Mouse (Mus musculus): ENCODE data around the gene Taok1.

Gene Taok1

DNA sequence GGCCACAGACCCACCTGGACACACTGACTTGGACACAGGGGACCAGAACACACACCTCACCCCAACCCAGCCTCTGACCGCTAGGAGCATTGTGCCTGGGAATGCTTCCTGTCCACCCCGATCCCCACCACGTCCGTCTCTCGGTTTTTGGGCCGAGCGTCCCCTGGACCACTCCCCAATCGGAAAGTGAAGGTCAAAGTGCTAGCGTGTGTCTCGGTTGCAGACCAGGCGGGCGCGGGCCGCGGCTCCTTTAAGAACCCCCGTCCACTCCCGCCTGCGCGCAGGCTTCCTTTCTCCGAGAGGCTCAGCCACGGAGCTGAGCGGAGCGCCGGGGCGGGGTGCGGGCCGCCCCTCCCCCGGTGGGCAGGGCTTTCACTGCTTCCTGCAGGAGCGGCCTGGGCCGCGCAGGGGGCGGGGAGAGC, 114.7 kb downstream of the Taok1 start:
- no peak for DNase-seq (ENCODE audit: extremely low read depth, low read depth, low spot score)

GRCm38 (mm10) chr11:77492311-77492871, 115.2 kb downstream of the Taok1 start:
- no peak for DNase-seq (ENCODE audit: extremely low read depth, low read depth, low spot score)

GRCm38 (mm10) chr11:77491502-77492291, 115.9 kb downstream of the Taok1 start:
- DNase-seq (ENCODE audit: extremely low read depth, low read depth, low spot score), result no peak

- no peak for DNase-seq (ENCODE audit: extremely low read depth, low read depth, low spot score)
Observed at GRCm38 (mm10) chr11:77491123-77491501, 116.5 kb downstream of the Taok1 start.

- DNase-seq (ENCODE audit: extremely low read depth, low read depth, low spot score), result no peak
Observed at GRCm38 (mm10) chr11:77490451-77490850, 117.2 kb downstream of the Taok1 start.

DNA sequence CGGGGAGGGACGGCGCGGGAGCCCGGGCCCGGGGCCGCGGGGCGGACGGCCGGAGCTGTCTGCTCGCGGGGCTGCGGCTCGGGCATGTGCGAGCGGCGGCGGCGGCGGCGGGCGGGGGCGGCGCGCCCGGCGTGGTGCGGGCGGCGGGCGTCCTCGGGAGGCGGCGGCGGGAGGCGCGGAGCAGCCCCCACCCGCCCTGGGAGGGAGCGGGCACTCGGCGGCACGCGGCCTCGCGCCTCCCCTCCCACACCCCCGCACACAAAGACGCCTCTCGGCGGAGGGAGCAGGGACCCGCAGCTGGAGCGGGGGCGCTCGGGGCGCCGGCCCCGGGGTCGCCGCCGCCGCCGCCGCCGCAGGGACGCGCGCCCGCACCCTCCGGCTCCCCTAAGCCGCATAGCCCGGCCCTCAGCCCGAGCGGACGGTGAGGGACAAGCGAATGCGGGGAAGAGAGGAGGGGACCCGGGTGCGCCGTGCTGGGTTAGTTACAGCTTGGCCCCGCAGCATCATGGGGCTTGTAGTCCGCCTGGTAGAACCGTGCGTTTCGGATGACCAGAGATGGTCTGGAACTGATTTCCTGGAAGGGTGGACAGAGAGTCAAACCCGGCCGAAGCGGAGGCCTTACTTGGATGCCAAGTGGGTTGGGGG, 117.9 kb downstream of the Taok1 start, which contains the start of gene Ankrd13b:
Gene Ankrd13b (minus strand): TSS at position 88 of the 645 bp plus-strand sequence.
- no peak for DNase-seq (ENCODE audit: extremely low read depth, low read depth, low spot score)

GRCm38 (mm10) chr11:77488771-77489581, 118.6 kb downstream of the Taok1 start:
- no peak for DNase-seq (ENCODE audit: extremely low read depth, low read depth, low spot score)

DNA sequence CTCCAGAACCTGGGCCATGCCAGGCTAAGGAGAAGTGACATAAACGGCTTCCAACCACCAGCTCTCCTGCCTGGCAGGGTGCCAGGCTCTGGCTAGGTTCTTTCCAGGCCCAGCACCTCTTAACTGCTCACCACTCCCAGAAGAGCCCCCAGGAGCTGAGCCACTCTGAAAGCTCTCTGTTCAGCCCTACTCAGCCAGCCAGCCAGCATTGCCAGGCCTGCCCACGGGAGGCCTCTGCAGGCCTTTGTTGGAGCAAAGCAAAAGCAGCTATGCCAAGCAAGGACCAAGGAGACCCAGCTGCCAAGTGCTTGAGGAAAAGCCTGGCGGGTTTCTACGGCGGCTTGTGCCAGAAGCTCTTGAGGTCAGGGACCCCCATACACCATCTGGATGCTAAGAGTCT, 120.8 kb downstream of the Taok1 start:
- DNase-seq (ENCODE audit: extremely low read depth, low read depth, low spot score), result no peak

GRCm38 (mm10) chr11:77485229-77485628, 122.4 kb downstream of the Taok1 start:
- DNase-seq (ENCODE audit: extremely low read depth, low read depth, low spot score), result no peak

DNA sequence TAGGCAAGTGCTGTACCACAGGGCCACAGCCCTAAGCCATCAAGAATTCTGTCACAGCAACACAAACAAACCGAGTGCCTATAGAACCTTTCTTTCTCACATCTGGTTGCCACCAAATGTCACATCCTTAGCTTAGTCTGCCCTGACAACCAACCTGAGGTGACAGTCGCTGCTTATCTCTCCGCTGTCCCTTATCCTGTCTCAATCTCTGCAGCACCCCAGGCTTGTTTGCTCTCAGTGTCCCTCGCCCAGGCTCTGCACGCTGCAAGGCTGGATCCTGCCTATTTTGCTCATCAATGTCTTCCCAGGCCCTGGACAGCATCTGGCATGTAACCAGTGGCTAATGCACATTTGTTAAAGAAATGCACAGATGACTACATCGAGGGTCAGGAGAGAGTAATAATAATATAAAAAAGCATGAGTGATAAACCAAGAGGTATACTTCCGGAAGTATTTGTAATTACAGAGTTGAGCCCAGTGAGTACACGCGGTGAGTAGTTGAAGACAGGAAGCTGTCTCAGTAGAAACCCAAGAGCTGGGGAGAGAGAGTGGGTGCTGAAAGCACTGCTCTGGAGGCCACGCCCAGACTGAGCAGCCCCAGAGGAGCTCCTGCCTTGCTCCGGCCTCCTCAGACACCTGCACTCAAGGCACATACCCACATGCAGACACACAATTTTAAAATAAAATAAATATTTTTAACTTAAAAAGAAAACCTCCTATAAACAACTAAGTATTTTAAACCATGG, 123.9 kb downstream of the Taok1 start:
- DNase-seq (ENCODE audit: extremely low read depth, low read depth, low spot score), result no peak

DNA sequence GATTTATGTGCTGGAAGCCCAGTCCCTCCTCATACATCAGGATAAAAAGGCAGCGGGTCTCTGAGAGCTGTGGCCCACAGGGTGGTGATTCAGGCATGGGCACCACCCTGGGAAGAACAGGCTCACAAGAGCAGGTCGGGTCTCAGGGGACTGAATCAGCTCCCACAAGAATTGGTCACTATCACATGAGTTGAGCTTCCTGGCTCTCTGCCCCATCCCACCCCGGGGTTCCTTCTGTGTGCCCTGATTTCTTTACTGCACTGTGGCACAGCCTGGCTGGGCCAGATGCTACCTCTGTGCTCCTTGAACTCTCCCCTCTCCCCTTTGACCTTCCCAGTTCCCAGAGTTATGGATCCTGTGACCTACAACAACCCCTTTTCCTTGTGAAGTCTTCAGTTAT, 124.6 kb downstream of the Taok1 start:
- no peak for DNase-seq (ENCODE audit: extremely low read depth, low read depth, low spot score)
